Mouse (Mus musculus): ENCODE data around the gene Cdc14a. TPM values are rescaled to one million over a fixed set of nuclear protein-coding genes. Genes with fewer than 3 reads are reported as not detected.

Cdc14a gene
- total and polyA plus RNA-seq, 3 experiments = 9.3 to 29.9 (median 18.9) TPM

DNA sequence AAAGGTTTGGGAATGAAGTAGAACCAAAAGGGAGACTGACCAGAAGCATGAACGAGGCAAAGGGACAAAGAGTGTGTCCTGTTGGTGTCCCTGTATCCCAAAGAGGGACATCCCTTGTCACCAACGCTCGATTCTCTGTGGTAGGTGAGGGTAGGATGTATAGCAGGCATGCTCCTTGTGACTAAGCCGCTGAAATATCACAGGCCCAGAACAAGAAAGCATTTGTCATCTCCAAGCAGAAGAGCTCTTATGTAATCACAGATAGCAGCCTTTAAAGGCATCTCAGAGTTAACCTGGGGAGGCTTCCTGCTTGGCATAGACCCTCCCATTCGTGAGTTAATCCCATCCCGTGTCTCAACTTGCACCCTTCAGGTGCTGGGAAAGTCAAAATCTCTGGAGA is 179.4 kb downstream of the Cdc14a start:
- Histone ChIP-seq H3K9me3 (replicated peaks) (no peaks in the 10 kb centered on the region), H3K27me3 (ENCODE audit: insufficient read depth, low read length) (peaks cover 6% of the 10 kb centered on the region; the same call in 1 of the 2 replicates), H3K4me1 (ENCODE audit: insufficient read depth, low read depth, low read length) (no peaks in the 10 kb centered on the region), H3K4me3 (ENCODE audit: low read depth, low read length) (no peak overlapping the region), H3K36me3 (replicated peaks) (no peaks in the 10 kb centered on the region)
- DNase-seq (ENCODE audit: low spot score) (no peak), ATAC-seq (ENCODE audit: extremely low read depth, insufficient number of reproducible peaks, low FRiP score, poor library complexity, severe bottlenecking) (no peak)
- no peak for TF ChIP-seq GATA1 (IDR thresholded peaks at IDR 0.05; ENCODE audit: borderline replicate concordance, low read length)

DNA sequence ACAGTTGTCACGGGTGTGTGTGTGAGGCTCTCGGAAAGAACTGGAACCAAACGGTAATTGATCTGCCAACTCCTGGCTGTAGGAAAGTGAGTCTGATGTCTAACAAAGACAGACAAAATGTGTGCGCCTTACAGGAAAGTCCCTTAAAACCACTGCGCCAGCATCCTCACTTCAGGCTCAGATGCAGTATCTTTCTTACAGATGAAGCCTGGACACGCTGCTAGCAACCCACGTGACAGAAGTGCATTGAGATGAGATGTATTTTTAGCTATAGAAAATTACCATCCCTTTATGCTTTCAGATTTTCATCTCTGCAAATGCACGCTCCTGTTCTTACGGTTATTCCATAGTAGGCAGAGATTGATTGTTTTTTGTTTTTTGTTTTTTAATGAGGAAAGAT is 181.1 kb downstream of the Cdc14a start:
- no peak for TF ChIP-seq GATA2 (IDR thresholded peaks at IDR 0.05; ENCODE audit: borderline replicate concordance, low read depth, low read length)
- no peak for TF ChIP-seq CTCF (IDR thresholded peaks at IDR 0.05; ENCODE audit: low read depth, low read length)
- no peak for TF ChIP-seq TAL1 (conservative IDR thresholded peaks at IDR 0.05; ENCODE audit: low read depth, low read length)
- TF ChIP-seq GATA1 (IDR thresholded peaks at IDR 0.05; ENCODE audit: borderline replicate concordance, low read length) = no peak

DNA sequence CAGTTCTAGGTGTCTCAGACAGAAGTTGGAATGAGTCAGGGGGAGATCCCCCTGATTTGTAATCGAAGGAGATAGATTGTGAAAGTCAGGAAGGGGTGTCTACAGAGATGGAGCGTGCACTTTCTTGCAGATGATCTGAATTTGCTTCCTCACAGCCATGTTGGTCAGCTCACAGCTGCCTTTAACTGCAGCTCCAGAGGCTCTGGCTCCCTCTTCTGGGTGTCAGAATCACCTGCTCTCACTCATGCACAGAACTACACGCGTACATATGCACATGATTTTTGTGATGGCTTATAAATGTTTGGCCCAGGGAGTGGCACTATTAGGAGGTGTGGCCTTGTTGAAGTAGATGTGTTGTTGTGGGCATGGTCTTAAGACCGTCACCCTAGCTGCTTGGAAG is 186.3 kb downstream of the Cdc14a start:
- no peaks in the 10 kb centered on the region for H3K9me3 ChIP-seq (replicated peaks)
- no peaks in the 10 kb centered on the region for H3K4me1 ChIP-seq (ENCODE audit: insufficient read depth, low read depth, low read length)
- DNase-seq (ENCODE audit: low spot score) (no peak), ATAC-seq (ENCODE audit: extremely low read depth, insufficient number of reproducible peaks, low FRiP score, poor library complexity, severe bottlenecking) (no peak)
- peaks cover 14% of the 10 kb centered on the region for H3K27me3 ChIP-seq (ENCODE audit: insufficient read depth, low read length)
- H3K4me3 ChIP-seq (ENCODE audit: low read depth, low read length) = no peak overlapping the region
- no peaks in the 10 kb centered on the region for H3K36me3 ChIP-seq (replicated peaks)
- TF ChIP-seq TAL1 (conservative IDR thresholded peaks at IDR 0.05; ENCODE audit: low read depth, low read length) (no peak), CTCF (IDR thresholded peaks at IDR 0.05; ENCODE audit: low read depth, low read length) (no peak), GATA1 (IDR thresholded peaks at IDR 0.05; ENCODE audit: borderline replicate concordance, low read length) (no peak), POLR2AphosphoS5 (IDR thresholded peaks at IDR 0.05; ENCODE audit: insufficient replicate concordance, low read depth, low read length) (no peak), GATA2 (IDR thresholded peaks at IDR 0.05; ENCODE audit: borderline replicate concordance, low read depth, low read length) (no peak)

More for the DNA sequence above, 181.1 kb downstream of the Cdc14a start:
- Histone ChIP-seq H3K4me3 (ENCODE audit: low read depth, low read length) (no peak overlapping the region), H3K27me3 (ENCODE audit: insufficient read depth, low read length) (peaks cover 6% of the 10 kb centered on the region; the same call in 1 of the 2 replicates), H3K36me3 (replicated peaks) (no peaks in the 10 kb centered on the region), H3K4me1 (ENCODE audit: insufficient read depth, low read depth, low read length) (no peaks in the 10 kb centered on the region), H3K9me3 (replicated peaks) (no peaks in the 10 kb centered on the region)
- DNase-seq (ENCODE audit: low spot score) (no peak), ATAC-seq (ENCODE audit: extremely low read depth, insufficient number of reproducible peaks, low FRiP score, poor library complexity, severe bottlenecking) (no peak)

DNA sequence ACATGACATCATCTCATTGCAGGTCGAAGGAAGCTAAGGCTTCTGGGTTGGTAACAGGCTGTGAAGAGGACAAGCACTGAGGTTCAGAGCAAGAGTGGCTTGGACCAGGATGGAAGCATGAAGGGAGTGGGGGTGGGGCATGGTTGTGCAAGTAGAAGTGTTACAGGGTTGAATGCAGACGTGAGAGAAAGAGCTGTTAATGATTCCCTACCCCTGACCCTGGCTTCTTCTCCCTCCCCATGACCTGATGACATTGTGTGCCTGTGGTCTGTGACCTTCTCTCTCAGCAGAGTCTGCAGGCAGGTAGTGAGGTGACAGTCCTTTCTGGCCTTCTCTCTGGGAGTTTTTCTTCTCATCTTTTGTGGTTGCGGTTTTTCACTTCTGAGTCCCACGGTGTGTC is 187.0 kb downstream of the Cdc14a start:
- H3K36me3 ChIP-seq (replicated peaks) = no peaks in the 10 kb centered on the region
- DNase-seq (ENCODE audit: low spot score) (no peak), ATAC-seq (ENCODE audit: extremely low read depth, insufficient number of reproducible peaks, low FRiP score, poor library complexity, severe bottlenecking) (no peak)
- H3K4me1 ChIP-seq (ENCODE audit: insufficient read depth, low read depth, low read length) = no peaks in the 10 kb centered on the region
- TF ChIP-seq GATA1 (IDR thresholded peaks at IDR 0.05; ENCODE audit: borderline replicate concordance, low read length) (no peak), GATA2 (IDR thresholded peaks at IDR 0.05; ENCODE audit: borderline replicate concordance, low read depth, low read length) (no peak), TAL1 (conservative IDR thresholded peaks at IDR 0.05; ENCODE audit: low read depth, low read length) (no peak), POLR2AphosphoS5 (IDR thresholded peaks at IDR 0.05; ENCODE audit: insufficient replicate concordance, low read depth, low read length) (no peak)
- no peaks in the 10 kb centered on the region for H3K9me3 ChIP-seq (replicated peaks)
- peaks cover 14% of the 10 kb centered on the region for H3K27me3 ChIP-seq (ENCODE audit: insufficient read depth, low read length)
- H3K4me3 ChIP-seq (ENCODE audit: low read depth, low read length) = no peak overlapping the region

DNA sequence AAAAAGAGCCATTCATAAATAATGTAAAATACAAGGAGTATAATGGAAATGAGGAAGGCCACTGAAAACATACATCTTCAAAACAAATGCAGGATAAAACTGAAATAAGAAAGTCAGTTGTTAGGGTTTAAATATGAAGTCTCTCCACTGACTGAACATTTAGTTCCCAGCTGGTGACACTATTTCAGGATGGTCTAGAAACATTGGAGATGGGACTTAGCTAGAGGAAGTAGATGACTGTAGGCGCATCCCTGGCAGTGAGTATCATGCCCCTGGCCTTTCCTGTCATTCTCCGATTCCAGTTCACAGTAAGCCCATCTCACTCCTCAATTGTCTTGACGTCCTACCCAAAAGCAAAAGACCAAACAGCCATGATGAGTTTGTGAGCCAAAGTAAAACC is 190.3 kb downstream of the Cdc14a start:
- H3K9me3 ChIP-seq (replicated peaks) = no peaks in the 10 kb centered on the region
- H3K36me3 ChIP-seq (replicated peaks) = no peaks in the 10 kb centered on the region
- peaks cover 14% of the 10 kb centered on the region for H3K27me3 ChIP-seq (ENCODE audit: insufficient read depth, low read length)
- H3K4me3 ChIP-seq (ENCODE audit: low read depth, low read length) = no peak overlapping the region
- no peaks in the 10 kb centered on the region for H3K4me1 ChIP-seq (ENCODE audit: insufficient read depth, low read depth, low read length)
- ATAC-seq (ENCODE audit: extremely low read depth, insufficient number of reproducible peaks, low FRiP score, poor library complexity, severe bottlenecking) (no peak), DNase-seq (ENCODE audit: low spot score) (no peak)
- TF ChIP-seq GATA1 (IDR thresholded peaks at IDR 0.05; ENCODE audit: borderline replicate concordance, low read length) (no peak), GATA2 (IDR thresholded peaks at IDR 0.05; ENCODE audit: borderline replicate concordance, low read depth, low read length) (no peak), POLR2AphosphoS5 (IDR thresholded peaks at IDR 0.05; ENCODE audit: insufficient replicate concordance, low read depth, low read length) (no peak), CTCF (IDR thresholded peaks at IDR 0.05; ENCODE audit: low read depth, low read length) (no peak), TAL1 (conservative IDR thresholded peaks at IDR 0.05; ENCODE audit: low read depth, low read length) (no peak)

DNA sequence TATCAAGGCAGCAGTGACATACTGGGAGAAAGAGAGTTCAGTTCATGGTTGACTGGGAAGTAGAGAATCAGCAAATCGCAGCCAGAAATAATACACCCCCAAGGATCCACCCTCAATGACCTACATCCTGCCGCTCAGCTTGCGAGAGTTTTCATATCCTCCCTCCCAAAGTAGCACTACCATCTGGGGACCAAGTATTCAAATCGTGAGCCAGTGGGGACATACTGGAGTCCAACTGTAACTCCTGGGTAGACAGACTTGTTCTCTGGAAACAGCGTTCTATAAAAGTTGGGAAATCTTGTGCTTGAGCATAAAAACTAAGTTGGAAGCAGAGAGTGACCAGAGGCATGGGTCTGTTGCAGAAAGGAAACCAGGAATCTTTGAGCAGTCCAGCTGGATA is 191.1 kb downstream of the Cdc14a start:
- Histone ChIP-seq H3K9me3 (replicated peaks) (no peaks in the 10 kb centered on the region), H3K4me1 (ENCODE audit: insufficient read depth, low read depth, low read length) (no peaks in the 10 kb centered on the region), H3K27me3 (ENCODE audit: insufficient read depth, low read length) (peaks cover 13% of the 10 kb centered on the region), H3K36me3 (replicated peaks) (no peaks in the 10 kb centered on the region), H3K4me3 (ENCODE audit: low read depth, low read length) (no peak overlapping the region)
- TF ChIP-seq GATA2 (IDR thresholded peaks at IDR 0.05; ENCODE audit: borderline replicate concordance, low read depth, low read length) = no peak
- no peak for TF ChIP-seq POLR2AphosphoS5 (IDR thresholded peaks at IDR 0.05; ENCODE audit: insufficient replicate concordance, low read depth, low read length)
- TF ChIP-seq CTCF (IDR thresholded peaks at IDR 0.05; ENCODE audit: low read depth, low read length) = no peak
- no peak for TF ChIP-seq GATA1 (IDR thresholded peaks at IDR 0.05; ENCODE audit: borderline replicate concordance, low read length)
- TF ChIP-seq TAL1 (conservative IDR thresholded peaks at IDR 0.05; ENCODE audit: low read depth, low read length) = no peak
- DNase-seq (ENCODE audit: low spot score) (no peak), ATAC-seq (ENCODE audit: extremely low read depth, insufficient number of reproducible peaks, low FRiP score, poor library complexity, severe bottlenecking) (no peak)

DNA sequence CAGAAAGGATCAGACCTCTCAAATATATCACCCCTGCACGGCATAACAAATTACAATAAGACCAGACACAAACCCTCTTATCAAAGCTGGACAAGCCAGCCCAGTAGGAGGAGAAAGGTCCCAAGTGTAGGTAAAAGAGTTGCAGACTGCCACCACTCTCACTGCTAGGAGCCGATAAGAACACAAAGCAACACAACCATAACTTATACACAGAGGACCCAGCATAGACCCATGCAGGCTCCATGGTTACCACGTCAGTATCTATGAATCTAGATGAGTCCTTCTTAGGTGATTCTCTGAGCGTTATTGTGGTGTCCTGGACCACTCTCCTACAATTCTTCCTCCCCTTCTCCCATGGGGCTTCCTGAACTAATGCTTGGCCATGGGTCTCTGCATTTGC is 194.5 kb downstream of the Cdc14a start:
- H3K4me3 ChIP-seq (ENCODE audit: low read depth, low read length) = no peak overlapping the region
- H3K27me3 ChIP-seq (ENCODE audit: insufficient read depth, low read length) = no peaks in the 10 kb centered on the region
- no peak for DNase-seq (ENCODE audit: low spot score)
- ATAC-seq (ENCODE audit: extremely low read depth, insufficient number of reproducible peaks, low FRiP score, poor library complexity, severe bottlenecking) = no peak
- no peaks in the 10 kb centered on the region for H3K4me1 ChIP-seq (ENCODE audit: insufficient read depth, low read depth, low read length)
- TF ChIP-seq GATA1 (IDR thresholded peaks at IDR 0.05; ENCODE audit: borderline replicate concordance, low read length) = no peak
- TF ChIP-seq TAL1 (conservative IDR thresholded peaks at IDR 0.05; ENCODE audit: low read depth, low read length) = no peak
- TF ChIP-seq GATA2 (IDR thresholded peaks at IDR 0.05; ENCODE audit: borderline replicate concordance, low read depth, low read length) = no peak
- TF ChIP-seq POLR2AphosphoS5 (IDR thresholded peaks at IDR 0.05; ENCODE audit: insufficient replicate concordance, low read depth, low read length) = no peak
- TF ChIP-seq CTCF (IDR thresholded peaks at IDR 0.05; ENCODE audit: low read depth, low read length) = no peak
- H3K9me3 ChIP-seq (replicated peaks) = no peaks in the 10 kb centered on the region
- H3K36me3 ChIP-seq (replicated peaks) = no peaks in the 10 kb centered on the region

All from G1E (cell line).